Mouse (Mus musculus): ENCODE results near the gene Dlk1.

The Dlk1 gene

DNA sequence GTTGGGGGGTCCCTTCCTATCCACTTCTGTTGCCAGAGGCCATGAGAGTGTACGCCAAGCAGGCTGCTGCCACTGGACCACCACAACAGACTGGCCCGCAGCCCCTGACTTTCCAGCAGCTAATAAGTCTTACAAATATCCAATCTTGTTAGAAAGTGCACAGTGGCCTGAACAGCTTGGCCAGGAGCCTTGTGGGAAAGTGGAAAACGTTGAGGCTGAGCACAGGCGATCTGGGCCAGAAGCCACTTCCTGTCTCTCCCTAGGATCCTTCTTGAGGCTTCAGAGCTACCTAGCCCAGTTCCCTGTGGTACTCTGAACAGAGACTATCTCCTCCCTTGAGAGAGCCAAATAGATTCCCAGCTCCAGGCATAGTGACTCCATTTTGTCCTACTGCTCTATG lies 39.3 kb upstream of the Dlk1 start:
- H3K9me3 ChIP-seq (ENCODE audit: low read length): no peaks in the 10 kb centered on the region
- no peak overlapping the region for H3K4me3 ChIP-seq (replicated peaks; ENCODE audit: low read length)
- peaks cover 9% of the 10 kb centered on the region for H3K4me1 ChIP-seq (replicated peaks; ENCODE audit: low read depth, low read length)
- H3K36me3 ChIP-seq (ENCODE audit: insufficient read depth, low read length): no peaks in the 10 kb centered on the region
- peaks cover 76% of the 10 kb centered on the region for H3K27me3 ChIP-seq (ENCODE audit: insufficient read depth, low read length)
- TF ChIP-seq POU5F1 (IDR thresholded peaks at IDR 0.05; ENCODE audit: borderline replicate concordance, low read length) (no peak), NANOG (IDR thresholded peaks at IDR 0.05; ENCODE audit: borderline replicate concordance, low read length) (no peak), CTCF (conservative IDR thresholded peaks at IDR 0.05; ENCODE audit: low read length) (no peak)

DNA sequence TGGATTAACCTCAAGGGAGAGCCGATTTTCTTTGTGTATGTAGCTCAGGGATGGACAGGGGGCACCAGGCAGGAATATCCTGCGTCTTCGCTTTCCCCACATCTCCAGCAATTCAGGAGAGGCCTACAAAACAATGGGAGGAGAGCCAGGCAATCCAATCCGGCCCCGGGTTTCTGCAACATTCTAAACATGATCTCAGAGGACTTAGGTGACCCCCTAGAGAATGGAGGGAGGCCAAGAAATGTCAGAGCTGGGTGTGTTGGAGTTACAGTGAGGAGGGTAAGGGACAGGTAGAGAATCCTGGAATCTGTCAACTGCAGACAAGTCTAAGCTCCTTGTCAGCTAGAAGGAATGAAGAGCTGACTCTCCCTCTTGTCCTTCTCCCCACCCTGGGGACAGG lies 35.9 kb upstream of the Dlk1 start:
- Histone ChIP-seq H3K27me3 (ENCODE audit: insufficient read depth, low read length) (peaks cover 81% of the 10 kb centered on the region), H3K4me3 (replicated peaks; ENCODE audit: low read length) (no peak overlapping the region), H3K4me1 (replicated peaks; ENCODE audit: low read depth, low read length) (peaks cover 9% of the 10 kb centered on the region), H3K36me3 (ENCODE audit: insufficient read depth, low read length) (no peaks in the 10 kb centered on the region), H3K9me3 (ENCODE audit: low read length) (no peaks in the 10 kb centered on the region)
- no peak for TF ChIP-seq POU5F1 (IDR thresholded peaks at IDR 0.05; ENCODE audit: borderline replicate concordance, low read length)
- TF ChIP-seq CTCF (conservative IDR thresholded peaks at IDR 0.05; ENCODE audit: low read length): no peak
- TF ChIP-seq NANOG (IDR thresholded peaks at IDR 0.05; ENCODE audit: borderline replicate concordance, low read length): no peak

DNA sequence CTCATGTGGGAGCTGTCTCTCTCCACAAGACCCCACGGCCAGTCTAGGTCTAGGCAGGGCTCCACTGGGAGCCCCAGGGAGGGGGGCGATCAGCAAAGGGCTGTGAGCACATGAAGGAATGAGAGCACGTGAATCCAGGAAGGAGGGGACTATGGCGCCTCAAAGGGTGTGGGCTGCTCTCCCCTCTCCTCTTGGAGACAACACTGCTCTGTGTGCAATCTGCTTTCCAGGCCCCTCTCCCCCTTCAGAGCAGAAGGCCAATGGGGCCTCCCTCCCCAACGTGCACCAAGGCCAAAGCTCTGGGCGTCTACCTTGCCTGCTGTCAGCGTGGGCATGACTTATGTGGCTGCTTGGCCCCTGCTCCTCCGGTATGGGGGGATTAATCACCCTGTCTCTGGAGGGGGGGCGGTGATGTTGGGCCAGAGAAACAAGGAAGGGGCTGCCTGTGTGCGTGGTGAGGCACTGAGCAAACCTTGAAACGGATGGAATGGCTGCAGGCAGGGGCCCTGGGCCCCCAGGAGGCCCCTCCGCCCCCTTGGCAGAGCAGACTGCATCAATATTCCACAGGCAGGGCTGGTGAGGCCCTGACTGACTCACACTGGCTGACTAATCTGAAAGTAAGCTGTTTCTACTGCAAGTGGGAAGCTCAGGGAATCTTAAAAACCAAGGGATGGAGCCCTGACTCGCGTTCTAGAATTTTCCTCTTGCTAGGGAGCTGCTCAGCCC lies 35.0 kb upstream of the Dlk1 start:
- peak overlapping the region; percentile 52 for H3K4me3 ChIP-seq (replicated peaks; ENCODE audit: low read length)
- no peak for TF ChIP-seq POU5F1 (IDR thresholded peaks at IDR 0.05; ENCODE audit: borderline replicate concordance, low read length)
- no peak for TF ChIP-seq CTCF (conservative IDR thresholded peaks at IDR 0.05; ENCODE audit: low read length)
- no peak for TF ChIP-seq NANOG (IDR thresholded peaks at IDR 0.05; ENCODE audit: borderline replicate concordance, low read length)
- H3K36me3 ChIP-seq (ENCODE audit: insufficient read depth, low read length): no peaks in the 10 kb centered on the region
- no peaks in the 10 kb centered on the region for H3K9me3 ChIP-seq (ENCODE audit: low read length)
- H3K27me3 ChIP-seq (ENCODE audit: insufficient read depth, low read length): peaks cover 81% of the 10 kb centered on the region
- peaks cover 9% of the 10 kb centered on the region for H3K4me1 ChIP-seq (replicated peaks; ENCODE audit: low read depth, low read length)

DNA sequence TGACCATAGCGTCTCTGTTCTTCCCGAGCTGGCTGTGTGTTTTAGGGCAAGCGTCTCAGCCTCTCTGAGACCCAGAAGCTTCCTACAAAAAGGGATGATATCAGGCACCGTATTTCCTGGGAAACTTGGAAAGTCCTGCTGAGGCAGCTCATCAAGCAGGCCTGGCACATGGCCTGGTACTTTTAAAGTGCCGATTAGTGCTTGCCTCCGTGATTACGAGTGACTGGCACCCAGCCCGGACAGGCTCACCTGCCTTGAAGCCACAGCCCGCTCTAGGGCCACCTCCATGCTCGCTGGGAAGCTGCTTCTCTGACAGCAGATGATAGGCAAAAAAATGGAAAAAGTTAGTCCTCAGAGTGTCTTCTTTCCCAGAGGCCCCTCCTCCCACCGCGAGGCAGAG lies 32.6 kb upstream of the Dlk1 start:
- H3K4me1 ChIP-seq (replicated peaks; ENCODE audit: low read depth, low read length): peaks cover 15% of the 10 kb centered on the region
- no peaks in the 10 kb centered on the region for H3K9me3 ChIP-seq (ENCODE audit: low read length)
- no peaks in the 10 kb centered on the region for H3K36me3 ChIP-seq (ENCODE audit: insufficient read depth, low read length)
- peaks cover 81% of the 10 kb centered on the region for H3K27me3 ChIP-seq (ENCODE audit: insufficient read depth, low read length)
- no peak overlapping the region for H3K4me3 ChIP-seq (replicated peaks; ENCODE audit: low read length)
- TF ChIP-seq CTCF (conservative IDR thresholded peaks at IDR 0.05; ENCODE audit: low read length) (no peak), POU5F1 (IDR thresholded peaks at IDR 0.05; ENCODE audit: borderline replicate concordance, low read length) (no peak)

DNA sequence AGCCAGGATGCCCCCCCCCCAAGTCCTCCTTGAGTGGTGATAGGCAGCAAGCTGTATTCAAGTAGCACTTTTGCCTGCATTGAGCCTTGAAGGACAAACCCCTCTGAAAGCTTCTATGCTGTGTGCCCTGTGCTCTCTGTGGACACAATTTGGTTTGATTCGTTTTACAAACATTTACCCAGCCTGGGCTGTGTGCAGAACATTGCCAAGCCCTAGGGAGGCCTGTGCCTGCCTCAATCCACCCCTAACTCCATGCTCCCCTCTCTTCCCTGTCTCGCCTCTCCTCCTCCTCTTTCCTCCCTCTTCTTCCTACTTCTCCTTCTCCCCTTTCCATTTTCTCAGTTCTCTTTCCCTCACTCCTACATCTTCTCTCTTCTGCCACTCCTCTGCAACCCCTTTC lies 29.5 kb upstream of the Dlk1 start:
- Histone ChIP-seq H3K27me3 (ENCODE audit: insufficient read depth, low read length) (peaks cover 83% of the 10 kb centered on the region), H3K4me1 (replicated peaks; ENCODE audit: low read depth, low read length) (peaks cover 6% of the 10 kb centered on the region; the same call in 1 of the 2 replicates), H3K4me3 (replicated peaks; ENCODE audit: low read length) (no peak overlapping the region), H3K9me3 (ENCODE audit: low read length) (no peaks in the 10 kb centered on the region), H3K36me3 (ENCODE audit: insufficient read depth, low read length) (no peaks in the 10 kb centered on the region)
- TF ChIP-seq NANOG (IDR thresholded peaks at IDR 0.05; ENCODE audit: borderline replicate concordance, low read length) (no peak), POU5F1 (IDR thresholded peaks at IDR 0.05; ENCODE audit: borderline replicate concordance, low read length) (no peak), CTCF (conservative IDR thresholded peaks at IDR 0.05; ENCODE audit: low read length) (no peak)

DNA sequence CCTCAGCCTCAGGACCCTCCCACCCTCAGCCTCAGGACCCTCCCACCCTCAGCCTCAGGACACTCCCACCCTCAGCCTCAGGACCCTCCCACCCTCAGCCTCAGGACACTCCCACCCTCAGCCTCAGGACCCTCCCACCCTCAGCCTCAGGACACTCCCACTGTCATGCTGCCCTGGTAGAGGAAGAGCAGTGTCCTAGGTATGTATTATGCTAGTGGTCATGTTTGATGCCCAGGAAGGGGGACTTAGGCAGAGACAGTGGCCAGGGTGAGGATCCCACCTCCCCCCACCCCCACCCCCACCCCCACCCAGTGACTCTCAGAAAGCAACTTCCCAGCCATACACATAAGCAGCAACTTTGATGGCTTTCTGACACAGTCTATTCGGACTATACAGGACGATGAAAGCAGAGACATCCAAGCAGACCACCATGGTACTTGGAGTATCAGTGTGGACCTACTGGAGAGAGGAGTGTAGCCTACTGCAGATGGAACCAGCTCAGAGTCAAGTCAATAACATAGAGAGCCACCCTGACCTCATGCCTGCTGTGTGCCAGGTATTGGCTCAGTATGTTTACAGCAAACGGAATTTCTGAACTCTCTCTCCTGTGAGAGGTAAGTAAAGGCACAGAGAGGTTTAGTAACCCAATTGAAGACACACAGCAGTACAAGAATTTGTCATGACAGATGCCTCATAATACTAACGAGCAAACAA lies 28.8 kb upstream of the Dlk1 start:
- Histone ChIP-seq H3K4me1 (replicated peaks; ENCODE audit: low read depth, low read length) (peaks cover 6% of the 10 kb centered on the region; the same call in 1 of the 2 replicates), H3K27me3 (ENCODE audit: insufficient read depth, low read length) (peaks cover 78% of the 10 kb centered on the region), H3K36me3 (ENCODE audit: insufficient read depth, low read length) (no peaks in the 10 kb centered on the region), H3K9me3 (ENCODE audit: low read length) (no peaks in the 10 kb centered on the region), H3K4me3 (replicated peaks; ENCODE audit: low read length) (no peak overlapping the region; the same call in 1 of the 2 replicates)
- no peak for TF ChIP-seq NANOG (IDR thresholded peaks at IDR 0.05; ENCODE audit: borderline replicate concordance, low read length)
- no peak for TF ChIP-seq POU5F1 (IDR thresholded peaks at IDR 0.05; ENCODE audit: borderline replicate concordance, low read length)
- TF ChIP-seq CTCF (conservative IDR thresholded peaks at IDR 0.05; ENCODE audit: low read length): no peak

DNA sequence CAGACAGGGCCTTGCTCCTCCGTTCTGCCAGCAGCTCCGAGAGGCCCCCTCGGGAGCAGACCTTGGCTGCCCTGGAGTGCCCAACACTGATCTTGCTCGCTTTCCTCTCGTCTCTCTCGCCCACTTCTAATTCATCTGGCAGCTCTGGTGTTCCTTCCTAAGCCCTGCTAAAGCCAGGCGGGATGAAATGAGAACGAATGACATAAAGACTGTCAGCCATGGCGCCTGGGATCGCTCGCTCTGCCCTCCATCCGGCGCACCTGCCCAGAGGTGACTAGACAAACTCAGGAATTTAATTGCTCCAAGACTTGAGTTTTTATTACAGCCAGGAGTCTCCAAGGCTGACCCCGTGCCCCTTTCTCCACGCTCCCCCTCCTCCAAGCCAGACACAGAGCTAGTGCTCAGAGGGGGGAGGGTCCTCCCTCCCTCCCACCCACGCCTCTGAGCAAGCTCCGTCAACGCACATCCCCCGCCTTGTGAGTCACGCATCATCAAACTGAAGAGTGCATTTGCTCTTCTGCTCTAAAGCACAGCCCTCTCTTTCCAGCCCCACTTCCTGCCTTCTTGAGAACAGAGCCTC lies 27.8 kb upstream of the Dlk1 start:
- Histone ChIP-seq H3K36me3 (ENCODE audit: insufficient read depth, low read length) (no peaks in the 10 kb centered on the region), H3K4me1 (replicated peaks; ENCODE audit: low read depth, low read length) (peaks cover 6% of the 10 kb centered on the region; the same call in 1 of the 2 replicates)
- no peak for TF ChIP-seq CTCF (conservative IDR thresholded peaks at IDR 0.05; ENCODE audit: low read length)
- no peak for TF ChIP-seq POU5F1 (IDR thresholded peaks at IDR 0.05; ENCODE audit: borderline replicate concordance, low read length)
- no peak for TF ChIP-seq NANOG (IDR thresholded peaks at IDR 0.05; ENCODE audit: borderline replicate concordance, low read length)

DNA sequence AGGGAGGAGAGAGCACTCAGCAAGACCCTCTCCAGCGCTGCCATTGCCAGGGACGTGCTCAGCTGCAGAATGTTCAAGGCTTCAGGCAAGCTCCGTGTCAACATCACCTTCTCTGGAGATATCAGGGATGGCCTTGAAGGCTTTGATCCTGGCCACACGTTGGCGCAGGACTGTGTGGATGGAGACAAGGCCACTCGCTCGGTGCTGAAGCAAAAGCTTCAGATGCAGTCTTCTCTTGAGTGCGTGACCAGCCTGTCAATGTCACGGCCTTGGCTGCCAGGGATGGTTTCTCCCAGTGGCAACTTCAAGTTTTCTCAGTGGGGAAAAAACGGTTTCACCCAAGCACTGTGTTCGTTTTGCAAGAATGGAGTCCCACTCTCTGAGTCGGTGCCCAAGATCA lies 26.6 kb upstream of the Dlk1 start:
- TF ChIP-seq POU5F1 (IDR thresholded peaks at IDR 0.05; ENCODE audit: borderline replicate concordance, low read length): no peak
- TF ChIP-seq NANOG (IDR thresholded peaks at IDR 0.05; ENCODE audit: borderline replicate concordance, low read length): no peak
- TF ChIP-seq CTCF (conservative IDR thresholded peaks at IDR 0.05; ENCODE audit: low read length): no peak
- H3K36me3 ChIP-seq (ENCODE audit: insufficient read depth, low read length): no peaks in the 10 kb centered on the region
- H3K4me1 ChIP-seq (replicated peaks; ENCODE audit: low read depth, low read length): peaks cover 6% of the 10 kb centered on the region; the same call in 1 of the 2 replicates
- peaks cover 69% of the 10 kb centered on the region for H3K27me3 ChIP-seq (ENCODE audit: insufficient read depth, low read length)
- no peak overlapping the region for H3K4me3 ChIP-seq (replicated peaks; ENCODE audit: low read length)
- no peaks in the 10 kb centered on the region for H3K9me3 ChIP-seq (ENCODE audit: low read length)

More for the DNA sequence above, 27.8 kb upstream of the Dlk1 start:
- H3K9me3 ChIP-seq (ENCODE audit: low read length): no peaks in the 10 kb centered on the region
- peak overlapping the region; percentile 50; the same call in 1 of the 2 replicates for H3K4me3 ChIP-seq (replicated peaks; ENCODE audit: low read length)
- H3K27me3 ChIP-seq (ENCODE audit: insufficient read depth, low read length): peaks cover 78% of the 10 kb centered on the region
